8 mouse cellular contexts compared by ENCODE assay signal in the genomic region with DNA sequence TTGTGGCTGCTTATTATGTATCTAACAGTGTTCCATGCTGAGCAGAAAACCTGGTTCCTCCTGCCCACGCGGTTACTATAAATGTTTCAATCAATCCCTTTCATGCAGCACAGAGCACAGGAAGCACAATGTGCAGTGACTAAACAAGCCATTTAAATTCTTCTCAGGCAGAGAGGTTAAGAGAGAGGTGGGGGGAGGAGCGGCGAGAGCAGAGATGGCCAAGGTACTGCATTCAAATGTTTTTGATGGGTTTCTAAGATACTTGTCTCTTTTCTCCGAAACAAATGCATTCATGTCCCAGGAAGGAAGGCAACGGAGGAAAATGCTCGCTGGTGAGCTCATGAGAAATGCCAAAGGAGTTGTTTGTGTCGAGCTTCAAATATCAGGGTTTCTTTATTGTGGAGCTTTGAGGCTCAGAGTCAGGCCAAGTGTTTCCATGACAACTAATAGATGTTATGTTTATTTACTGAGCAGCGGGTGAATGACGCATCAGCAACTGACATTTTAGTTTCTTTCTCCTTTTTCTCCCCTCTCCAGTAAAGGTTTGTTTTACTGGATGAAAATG.
DNase-seq lines count a peak whose midpoint lies in the region; ATAC-seq and TF ChIP-seq lines count a peak whose summit lies in the region.

No protein-coding gene starts in this region.

- no peaks in the 10 kb centered on the region for H3K27me3 ChIP-seq in embryonic facial prominence, embryonic 13.5 days
- no peaks in the 10 kb centered on the region for H3K27me3 ChIP-seq in hindbrain, embryonic 12.5 days
- H3K27me3 ChIP-seq in midbrain, postnatal 0 days (ENCODE audit: insufficient read depth, low read length), result no peaks in the 10 kb centered on the region

- no peak for ATAC-seq in embryonic facial prominence, embryonic 13.5 days (ENCODE audit: insufficient number of reproducible peaks, insufficient read depth, low FRiP score, low TSS enrichment, low read depth)
- peak; percentile 93 for ATAC-seq in hindbrain, embryonic 12.5 days (ENCODE audit: low FRiP score)
- peak; percentile 90 for ATAC-seq in midbrain, postnatal 0 days (ENCODE audit: low FRiP score)
- ATAC-seq in megakaryocyte-erythroid progenitor cell, adult 5-6 weeks (replicated peaks; ENCODE audit: low FRiP score, low TSS enrichment, poor library complexity, severe bottlenecking), result no peak

- peak overlapping the region; percentile 66 for H3K27ac ChIP-seq in embryonic facial prominence, embryonic 13.5 days
- H3K27ac ChIP-seq in hindbrain, embryonic 12.5 days, result peak overlapping the region; percentile 97
- peak overlapping the region; percentile 90 for H3K27ac ChIP-seq in midbrain, postnatal 0 days (ENCODE audit: low read depth, low read length)

- H3K36me3 ChIP-seq in embryonic facial prominence, embryonic 13.5 days, result no peaks in the 10 kb centered on the region
- H3K36me3 ChIP-seq in hindbrain, embryonic 12.5 days, result no peaks in the 10 kb centered on the region
- no peaks in the 10 kb centered on the region for H3K36me3 ChIP-seq in midbrain, postnatal 0 days (ENCODE audit: insufficient read depth, low read length)

- peaks cover 28% of the 10 kb centered on the region for H3K4me1 ChIP-seq in embryonic facial prominence, embryonic 13.5 days
- H3K4me1 ChIP-seq in hindbrain, embryonic 12.5 days, result peaks cover 34% of the 10 kb centered on the region
- H3K4me1 ChIP-seq in midbrain, postnatal 0 days (ENCODE audit: insufficient read depth, low read length), result peaks cover 15% of the 10 kb centered on the region; the same call in 1 of the 2 replicates

- H3K9me3 ChIP-seq in embryonic facial prominence, embryonic 13.5 days, result no peaks in the 10 kb centered on the region
- no peaks in the 10 kb centered on the region for H3K9me3 ChIP-seq in hindbrain, embryonic 12.5 days (replicated peaks)
- no peaks in the 10 kb centered on the region for H3K9me3 ChIP-seq in midbrain, postnatal 0 days (ENCODE audit: low read length)

- H3K9ac ChIP-seq in embryonic facial prominence, embryonic 13.5 days, result no peak overlapping the region
- H3K9ac ChIP-seq in hindbrain, embryonic 12.5 days, result no peak overlapping the region
- H3K9ac ChIP-seq in midbrain, postnatal 0 days (replicated peaks; ENCODE audit: low read length, poor library complexity, severe bottlenecking), result peak overlapping the region; percentile 29

- peak; percentile 7 for DNase-seq in thymus, postnatal 14 days
- DNase-seq in thymus, postnatal 10 days (ENCODE audit: low spot score in 2 of 2), result no peak
- DNase-seq in left cerebral cortex, adult 9 months (ENCODE audit: low spot score in 2 of 2), result peak; percentile 79
- DNase-seq in midbrain, postnatal 0 days (ENCODE audit: low spot score), result peak; percentile 91
- DNase-seq in spleen, postnatal 36 days (ENCODE audit: low spot score in 2 of 2), result no peak

- no peak for TF ChIP-seq CTCF in midbrain, postnatal 0 days (IDR thresholded peaks at IDR 0.05)

- peak overlapping the region; percentile 46 for H3K4me2 ChIP-seq in embryonic facial prominence, embryonic 13.5 days
- peak overlapping the region; percentile 37 for H3K4me2 ChIP-seq in hindbrain, embryonic 12.5 days (replicated peaks)
- H3K4me2 ChIP-seq in midbrain, postnatal 0 days (ENCODE audit: low read depth, low read length, poor library complexity, severe bottlenecking), result peak overlapping the region; percentile 30; the same call in 1 of the 2 replicates

- whole genome bisulfite sequencing in embryonic facial prominence, embryonic 13.5 days, result 15% methylated on average over 10 of the region's 10 CpGs
- 13% methylated on average over 10 of the region's 10 CpGs for WGBS in hindbrain, embryonic 12.5 days
- under 1% methylated on average over 10 of the region's 10 CpGs for WGBS in midbrain, postnatal 0 days

- H3K4me3 ChIP-seq in embryonic facial prominence, embryonic 13.5 days, result 0 out of 2 replicates have a peak overlapping the region, but pooled peaks have one; percentile 4
- H3K4me3 ChIP-seq in hindbrain, embryonic 12.5 days, result no peak overlapping the region
- no peak overlapping the region for H3K4me3 ChIP-seq in midbrain, postnatal 0 days (ENCODE audit: low read depth, low read length)

Comparison
In these comparisons a context has a peak if more than half of its experiments do, and no peak if none do; other contexts are left out.
1. DNase-seq: peak in thymus, postnatal 14 days (single experiment), left cerebral cortex, adult 9 months (2 of 2) and midbrain, postnatal 0 days (single experiment); none in thymus, postnatal 10 days (0 of 2) and spleen, postnatal 36 days (0 of 2).
2. ATAC-seq: peak in hindbrain, embryonic 12.5 days (single experiment) and midbrain, postnatal 0 days (single experiment); none in embryonic facial prominence, embryonic 13.5 days (single experiment) and megakaryocyte-erythroid progenitor cell, adult 5-6 weeks (single experiment).
3. Peak in every context shown above with its lines, with median percentiles within 50 percentile points of each other: H3K27ac ChIP-seq and H3K4me2 ChIP-seq.